ENCODE assay signal across 13 mouse cellular contexts in genomic region chr11:112991862-112992261, GRCm38 (mm10).
DNase-seq lines count a peak whose midpoint lies in the region; ATAC-seq and TF ChIP-seq lines count a peak whose summit lies in the region.
"Had no signal": no experiment of that assay in that cellular context is flagged by ENCODE, and none has a peak within 500 bp of the region (broad histone marks: within the 10 kb centered on the region; RNA-seq: fewer than 3 reads in every experiment).

No protein-coding gene starts in this region.

- no peak for ATAC-seq in kidney, embryonic 16.5 days (ENCODE audit: low FRiP score, low TSS enrichment)
- ATAC-seq in embryonic facial prominence, embryonic 14.5 days (ENCODE audit: low read depth): peak; percentile 28; the same call in 1 of the 2 replicates
- ATAC-seq in inflammation-experienced regulatory T-cells, adult 6 months: no peak

- H3K36me3 ChIP-seq in kidney, embryonic 16.5 days (ENCODE audit: insufficient read depth, low read length): no peaks in the 10 kb centered on the region
- H3K36me3 ChIP-seq in kidney, adult 2 months (ENCODE audit: control insufficient read depth, insufficient read depth, low read length): no peaks in the 10 kb centered on the region
- H3K36me3 ChIP-seq in embryonic facial prominence, embryonic 10.5 days (replicated peaks): no peaks in the 10 kb centered on the region
- H3K36me3 ChIP-seq in embryonic facial prominence, embryonic 14.5 days (ENCODE audit: control insufficient read depth, insufficient read depth, low read length): no peaks in the 10 kb centered on the region

- DNase-seq in kidney, adult 2 months: no peak
- no peak for DNase-seq in embryonic facial prominence, embryonic 10.5 days (ENCODE audit: low spot score)
- DNase-seq in embryonic facial prominence, embryonic 14.5 days (ENCODE audit: low spot score): peak; percentile 45
- peak; percentile 41 for DNase-seq in lung, postnatal 10 days
- DNase-seq in gastrocnemius, postnatal 36 days: no peak
- DNase-seq in thymus, postnatal 0 days (ENCODE audit: low spot score): no peak
- DNase-seq: adrenal gland, adult 8-10 months; cerebellum, postnatal 36 days; gastrocnemius, postnatal 10 days; heart, postnatal 10 days had no signal

- no peaks in the 10 kb centered on the region for H3K27me3 ChIP-seq in kidney, embryonic 16.5 days (ENCODE audit: insufficient read depth, low read length)
- no peaks in the 10 kb centered on the region for H3K27me3 ChIP-seq in kidney, adult 2 months (replicated peaks; ENCODE audit: control insufficient read depth, insufficient read depth, low read length)
- H3K27me3 ChIP-seq in embryonic facial prominence, embryonic 10.5 days (replicated peaks; ENCODE audit: low read depth, poor library complexity, severe bottlenecking): peaks cover 8% of the 10 kb centered on the region; the same call in 1 of the 2 replicates
- no peaks in the 10 kb centered on the region for H3K27me3 ChIP-seq in embryonic facial prominence, embryonic 14.5 days (replicated peaks; ENCODE audit: control insufficient read depth, insufficient read depth, low read length)

- 18% methylated on average over 13 of the region's 13 CpGs for WGBS in kidney, embryonic 16.5 days
- WGBS in kidney, adult 2 months: 43% methylated on average over 13 of the region's 13 CpGs
- 50% methylated on average over 13 of the region's 13 CpGs for WGBS in embryonic facial prominence, embryonic 10.5 days
- 45% methylated on average over 13 of the region's 13 CpGs for WGBS in embryonic facial prominence, embryonic 14.5 days

- peak overlapping the region; percentile 53 for H3K9ac ChIP-seq in kidney, embryonic 16.5 days (replicated peaks; ENCODE audit: low read length)
- no peak overlapping the region for H3K9ac ChIP-seq in embryonic facial prominence, embryonic 14.5 days (ENCODE audit: low read depth, low read length)

- no peak for TF ChIP-seq CTCF in kidney, adult 2 months (conservative IDR thresholded peaks at IDR 0.05; ENCODE audit: insufficient read depth, insufficient read length, low read depth, low read length)

- H3K4me3 ChIP-seq in kidney, embryonic 16.5 days (ENCODE audit: low read length): no peak overlapping the region
- H3K4me3 ChIP-seq in kidney, adult 2 months (ENCODE audit: insufficient read depth, low read depth, low read length): no peak overlapping the region
- no peak overlapping the region for H3K4me3 ChIP-seq in embryonic facial prominence, embryonic 10.5 days
- H3K4me3 ChIP-seq in embryonic facial prominence, embryonic 14.5 days (ENCODE audit: low read depth, low read length): no peak overlapping the region

- peaks cover 60% of the 10 kb centered on the region for H3K4me1 ChIP-seq in kidney, embryonic 16.5 days (ENCODE audit: insufficient read depth, low read length)
- H3K4me1 ChIP-seq in kidney, adult 2 months (ENCODE audit: control insufficient read depth, insufficient read depth, low read length): peaks cover 10% of the 10 kb centered on the region; the same call in 1 of the 2 replicates
- H3K4me1 ChIP-seq in embryonic facial prominence, embryonic 10.5 days: peaks cover 62% of the 10 kb centered on the region
- H3K4me1 ChIP-seq in embryonic facial prominence, embryonic 14.5 days (ENCODE audit: control insufficient read depth, insufficient read depth, low read length): peaks cover 35% of the 10 kb centered on the region

- peak overlapping the region; percentile 26; the same call in 1 of the 2 replicates for H3K4me2 ChIP-seq in kidney, embryonic 16.5 days (replicated peaks; ENCODE audit: low read depth, low read length)
- H3K4me2 ChIP-seq in embryonic facial prominence, embryonic 14.5 days (ENCODE audit: low read depth, low read length): no peak overlapping the region

- TF ChIP-seq POLR2A in kidney, adult 2 months (IDR thresholded peaks at IDR 0.05; ENCODE audit: low read depth, low read length): no peak

- intact Hi-C loops in gastrocnemius, postnatal 36 days (cut with DNase I): no loop called here

- H3K9me3 ChIP-seq in kidney, embryonic 16.5 days (ENCODE audit: low read length): no peaks in the 10 kb centered on the region
- H3K9me3 ChIP-seq in embryonic facial prominence, embryonic 10.5 days: no peaks in the 10 kb centered on the region
- H3K9me3 ChIP-seq in embryonic facial prominence, embryonic 14.5 days (ENCODE audit: control insufficient read depth, low read length): no peaks in the 10 kb centered on the region

- peak overlapping the region; percentile 49; the same call in 1 of the 2 replicates for H3K27ac ChIP-seq in kidney, embryonic 16.5 days (ENCODE audit: low read length)
- no peak overlapping the region for H3K27ac ChIP-seq in kidney, adult 2 months (ENCODE audit: insufficient read depth, low read depth, low read length)
- H3K27ac ChIP-seq in embryonic facial prominence, embryonic 10.5 days (replicated peaks): peak overlapping the region; percentile 72
- no peak overlapping the region for H3K27ac ChIP-seq in embryonic facial prominence, embryonic 14.5 days (replicated peaks; ENCODE audit: low read depth, low read length)
- H3K27ac ChIP-seq: kidney, postnatal 0 days had no signal

Comparison
In these comparisons a context has a peak if more than half of its experiments do, and no peak if none do; other contexts are left out.
1. H3K27ac ChIP-seq: peak in kidney, embryonic 16.5 days (single experiment) and embryonic facial prominence, embryonic 10.5 days (single experiment); none in kidney, adult 2 months (single experiment) and embryonic facial prominence, embryonic 14.5 days (single experiment).
2. DNase-seq: peak in embryonic facial prominence, embryonic 14.5 days (single experiment) and lung, postnatal 10 days (single experiment); none in kidney, adult 2 months (single experiment), embryonic facial prominence, embryonic 10.5 days (single experiment), gastrocnemius, postnatal 36 days (0 of 2) and thymus, postnatal 0 days (single experiment).